Mouse (Mus musculus) hindbrain, postnatal 0 days (tissue): ENCODE measurements at regions not wholly inside any gene's neighbourhood (a gene's known extent, or its start where the extent isn't known, plus 50 kb on each side); places are given as distances from the start of the nearest gene placed in this dataset.
A peak's percentile ranks its signal among the peaks of the same experiment; 100 is the strongest.

Experiments used
- ATAC-seq: fragments of 200-750 bp; cut with Nextera tagmentation; 2 replicates; pipeline ENCODE4 v1.8.0; 2017; ENCODE audit warnings: mild to moderate bottlenecking, moderate TSS enrichment, moderate library complexity
- DNase-seq: peaks from one replicate; pipeline ENCODE4 v3.0.0-alpha.2; 2015; ENCODE audit warnings: low spot score
- H3K27ac ChIP-seq: fragments of 300-500 bp; sonication (generic); 2 replicates; pipeline ENCODE4 v1.5.1; 2014; ENCODE audit warnings: mild to moderate bottlenecking
- H3K27me3 ChIP-seq: fragments of 300-500 bp; sonication (generic); 2 replicates; pipeline ENCODE4 v1.6.1; 2014; ENCODE audit warnings: low read length, mixed read lengths; ENCODE audit not compliant: insufficient read depth
- H3K36me3 ChIP-seq: fragments of 300-500 bp; sonication (generic); 2 replicates; pipeline ENCODE4 v1.6.1; 2014; ENCODE audit warnings: low read length, mixed read lengths; ENCODE audit not compliant: insufficient read depth
- H3K4me1 ChIP-seq: fragments of 300-500 bp; sonication (generic); 2 replicates; pipeline ENCODE4 v1.6.1; 2014; ENCODE audit warnings: antibody characterized with exemption, low read length, mixed read lengths; ENCODE audit not compliant: insufficient read depth
- H3K4me2 ChIP-seq: fragments of 300-500 bp; sonication (generic); 2 replicates; pipeline ENCODE4 v1.6.1; 2014; ENCODE audit warnings: low read depth, mild to moderate bottlenecking, low read length, moderate library complexity, mixed read lengths
- H3K4me3 ChIP-seq: fragments of 300-500 bp; sonication (generic); 2 replicates; pipeline ENCODE4 v1.5.1; 2014; ENCODE audit warnings: low read length
- H3K9ac ChIP-seq: fragments of 300-500 bp; sonication (generic); replicated peaks from 2 replicates; pipeline ENCODE4 v1.6.1; 2014; ENCODE audit warnings: mild to moderate bottlenecking, low read length, moderate library complexity, mixed read lengths
- H3K9me3 ChIP-seq: fragments of 300-500 bp; sonication (generic); 2 replicates; pipeline ENCODE4 v1.6.1; 2016; ENCODE audit warnings: low read length, mixed read lengths
- CTCF ChIP-seq: IDR thresholded peaks from 2 replicates; pipeline ENCODE4 v1.5.1; 2016; ENCODE audit warnings: antibody characterized with exemption, control low read depth, low read depth
- WGBS: fragments of 180-500 bp; shearing (Covaris S2); extraction: QIAGEN DNeasy Blood & Tissue Kit; methylation state at CpG from one replicate; pipeline ENCODE4 v1.1.7; 2014; 5-methylcytosine and 5-hydroxymethylcytosine counted together

DNA sequence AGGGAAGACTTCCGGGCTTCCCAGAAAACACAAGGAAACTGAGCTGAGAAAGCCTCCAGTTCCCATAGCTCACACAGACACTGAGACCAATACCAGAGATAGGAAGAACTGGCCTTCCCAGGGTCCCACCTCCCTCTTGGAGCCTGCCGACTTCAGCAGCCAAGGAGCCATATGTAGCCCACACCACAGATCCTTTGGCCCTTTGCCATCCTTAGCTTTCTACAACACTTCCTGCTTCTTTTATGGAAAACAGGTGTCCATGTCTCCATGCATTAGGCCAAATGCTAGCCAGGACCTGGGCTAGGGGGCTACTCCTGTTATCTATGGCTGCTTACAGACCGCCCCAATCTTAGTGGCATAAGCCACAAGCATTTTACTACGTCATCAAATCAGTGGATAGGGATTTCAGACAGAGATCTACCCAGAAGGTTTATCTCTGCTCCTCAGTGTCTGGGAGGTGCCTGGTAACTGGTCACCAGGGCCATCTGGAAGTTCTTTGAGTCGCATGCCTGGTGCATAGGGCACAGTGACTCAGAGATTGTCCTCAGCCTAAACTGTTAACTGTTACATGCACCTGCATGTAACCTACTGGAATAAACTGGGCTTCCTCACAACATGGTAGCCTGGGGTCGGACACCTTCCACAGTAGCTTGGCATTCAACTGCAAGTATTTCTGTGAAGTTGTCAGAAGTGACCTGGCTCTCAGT, 378.4 kb downstream of the H2al1j start:
- Histone ChIP-seq H3K4me1 (no peaks in the 10 kb centered on the region), H3K4me3 (no peak overlapping the region), H3K36me3 (no peaks in the 10 kb centered on the region), H3K9me3 (no peaks in the 10 kb centered on the region), H3K27me3 (no peaks in the 10 kb centered on the region), H3K4me2 (no peak overlapping the region), H3K27ac (no peak overlapping the region), H3K9ac (no peak overlapping the region)
- 84% methylated on average over 6 of the region's 6 CpGs for WGBS
- DNase-seq (no peak), ATAC-seq (no peak)
- no peak for TF ChIP-seq CTCF

DNA sequence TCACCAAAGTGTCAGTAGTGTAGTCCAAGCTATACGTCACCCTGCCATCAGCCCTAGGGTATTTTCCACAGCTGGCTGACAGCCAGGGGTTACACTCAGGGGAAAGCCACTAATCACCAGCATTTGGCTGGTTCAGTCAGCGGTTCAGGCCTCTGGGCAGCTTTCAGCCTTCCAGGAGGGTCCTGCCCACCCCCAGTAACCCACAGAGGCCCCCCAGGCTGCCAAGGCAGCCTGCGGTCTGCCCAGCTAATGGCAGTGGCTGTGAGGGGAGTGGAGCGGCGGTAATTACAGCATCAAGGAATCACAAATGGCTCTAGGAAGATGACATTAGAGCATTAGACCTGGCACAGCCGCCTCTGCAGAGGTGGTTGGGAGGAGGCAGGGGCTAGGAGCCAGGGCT, 379.7 kb downstream of the H2al1j start:
- WGBS, result 62% methylated on average over 6 of the region's 6 CpGs
- no peaks in the 10 kb centered on the region for H3K27me3 ChIP-seq
- DNase-seq (no peak), ATAC-seq (no peak)
- H3K36me3 ChIP-seq, result no peaks in the 10 kb centered on the region
- no peak overlapping the region for H3K27ac ChIP-seq
- H3K4me1 ChIP-seq, result no peaks in the 10 kb centered on the region
- TF ChIP-seq CTCF, result no peak
- no peaks in the 10 kb centered on the region for H3K9me3 ChIP-seq
- H3K9ac ChIP-seq, result no peak overlapping the region
- no peak overlapping the region for H3K4me2 ChIP-seq
- H3K4me3 ChIP-seq, result no peak overlapping the region

DNA sequence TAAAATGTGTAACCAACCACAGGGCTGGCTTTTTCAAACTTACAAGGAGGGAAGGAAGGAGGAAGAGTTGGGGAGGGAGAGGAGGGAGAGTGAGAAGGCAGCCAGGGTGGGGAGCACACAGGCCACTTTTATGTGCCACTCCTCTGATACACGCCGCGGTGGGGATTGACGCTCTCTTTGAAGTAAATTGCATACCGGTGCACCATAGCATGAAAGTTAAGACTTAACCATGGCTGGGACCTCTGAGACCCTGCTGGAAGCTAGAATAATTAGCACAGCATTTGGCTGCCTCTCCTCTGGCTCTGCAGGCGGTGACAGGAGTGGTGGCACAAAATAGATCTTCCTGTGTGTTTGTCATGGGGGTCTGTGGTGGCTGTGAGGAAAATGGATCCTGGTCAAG, 380.7 kb downstream of the H2al1j start:
- no peak for TF ChIP-seq CTCF
- no peak overlapping the region for H3K4me2 ChIP-seq
- ATAC-seq, result no peak

DNA sequence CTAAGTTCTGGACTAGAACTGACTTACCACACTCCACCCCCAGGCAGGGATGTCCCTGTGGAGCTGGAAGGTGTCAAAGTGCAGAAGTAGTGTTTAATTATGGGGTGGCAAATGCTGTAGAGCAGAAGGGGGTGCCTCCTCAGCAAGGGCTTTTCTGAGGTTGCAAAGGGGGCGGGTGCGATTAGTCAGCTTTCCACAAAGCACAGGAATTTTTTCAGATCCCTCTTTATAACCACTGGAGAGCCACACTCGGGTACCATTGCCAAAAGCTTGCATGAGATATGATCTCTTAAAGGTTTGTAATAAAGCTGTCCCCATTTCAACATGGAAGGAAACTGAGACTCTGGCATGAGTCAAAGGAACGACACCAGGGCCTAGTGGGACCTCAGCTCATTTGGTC, 381.7 kb downstream of the H2al1j start:
- H3K9ac ChIP-seq, result no peak overlapping the region
- no peak for DNase-seq
- no peak overlapping the region for H3K27ac ChIP-seq
- no peak for TF ChIP-seq CTCF
- no peaks in the 10 kb centered on the region for H3K27me3 ChIP-seq
- no peak for ATAC-seq
- H3K4me2 ChIP-seq, result no peak overlapping the region
- WGBS, result 83% methylated on average over 4 of the region's 4 CpGs
- H3K9me3 ChIP-seq, result no peaks in the 10 kb centered on the region
- H3K36me3 ChIP-seq, result no peaks in the 10 kb centered on the region
- no peaks in the 10 kb centered on the region for H3K4me1 ChIP-seq
- H3K4me3 ChIP-seq, result no peak overlapping the region

More for the DNA sequence above, 380.7 kb downstream of the H2al1j start:
- Histone ChIP-seq H3K36me3 (no peaks in the 10 kb centered on the region), H3K27ac (no peak overlapping the region), H3K4me1 (no peaks in the 10 kb centered on the region), H3K27me3 (no peaks in the 10 kb centered on the region), H3K9me3 (no peaks in the 10 kb centered on the region), H3K9ac (no peak overlapping the region), H3K4me3 (no peak overlapping the region)
- DNase-seq, result no peak
- 37% methylated on average over 6 of the region's 6 CpGs for WGBS

DNA sequence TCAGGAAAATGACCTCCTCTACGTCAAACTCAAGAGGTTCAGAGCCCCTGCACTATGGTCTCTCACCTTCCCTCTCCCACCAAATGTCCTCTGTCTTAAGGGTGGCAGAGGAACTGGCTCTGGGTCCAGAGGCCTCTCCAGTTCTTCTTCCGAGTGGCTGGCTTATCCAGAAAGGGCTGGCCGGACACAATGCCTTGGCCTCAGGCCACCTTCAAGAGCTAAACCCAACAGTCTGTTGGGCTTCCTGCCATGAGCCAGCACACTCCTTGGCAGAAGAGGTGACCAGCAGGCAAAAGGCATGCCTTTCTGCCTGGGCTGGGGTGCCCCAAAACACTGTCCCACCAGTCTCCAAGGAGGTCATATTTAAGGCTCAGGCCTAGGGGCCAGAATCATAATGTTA, 385.8 kb downstream of the H2al1j start:
- Histone ChIP-seq H3K27ac (no peak overlapping the region), H3K9me3 (no peaks in the 10 kb centered on the region), H3K4me2 (no peak overlapping the region), H3K4me3 (no peak overlapping the region), H3K36me3 (no peaks in the 10 kb centered on the region), H3K4me1 (no peaks in the 10 kb centered on the region), H3K27me3 (no peaks in the 10 kb centered on the region), H3K9ac (no peak overlapping the region)
- DNase-seq (peak; percentile 46), ATAC-seq (no peak)
- TF ChIP-seq CTCF, result no peak
- 83% methylated on average over 3 of the region's 3 CpGs for WGBS

DNA sequence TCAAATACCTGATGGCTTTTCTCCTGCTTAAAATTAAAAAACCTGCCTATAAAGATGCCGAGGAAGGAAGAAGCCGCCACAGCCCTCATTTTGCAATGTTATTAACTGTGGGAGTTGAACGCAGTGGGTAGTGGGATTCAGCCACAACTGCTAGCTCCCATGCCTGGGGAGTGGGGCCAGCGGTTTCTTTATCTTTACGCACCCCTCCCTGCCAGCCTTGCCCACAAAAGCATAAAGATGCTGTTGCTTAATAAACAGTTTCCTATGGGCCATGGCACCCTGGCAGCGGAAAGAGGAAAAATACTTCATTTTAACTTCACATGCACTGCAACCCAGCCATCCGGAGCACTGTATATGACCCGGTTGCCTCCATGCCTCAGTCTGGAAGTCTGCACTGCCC, 389.2 kb downstream of the H2al1j start:
- Histone ChIP-seq H3K9ac (no peak overlapping the region), H3K4me2 (no peak overlapping the region), H3K27me3 (no peaks in the 10 kb centered on the region), H3K4me1 (no peaks in the 10 kb centered on the region), H3K36me3 (no peaks in the 10 kb centered on the region), H3K4me3 (no peak overlapping the region), H3K9me3 (no peaks in the 10 kb centered on the region), H3K27ac (no peak overlapping the region)
- TF ChIP-seq CTCF, result no peak
- 70% methylated on average over 8 of the region's 8 CpGs for WGBS
- ATAC-seq, result no peak
- no peak for DNase-seq

DNA sequence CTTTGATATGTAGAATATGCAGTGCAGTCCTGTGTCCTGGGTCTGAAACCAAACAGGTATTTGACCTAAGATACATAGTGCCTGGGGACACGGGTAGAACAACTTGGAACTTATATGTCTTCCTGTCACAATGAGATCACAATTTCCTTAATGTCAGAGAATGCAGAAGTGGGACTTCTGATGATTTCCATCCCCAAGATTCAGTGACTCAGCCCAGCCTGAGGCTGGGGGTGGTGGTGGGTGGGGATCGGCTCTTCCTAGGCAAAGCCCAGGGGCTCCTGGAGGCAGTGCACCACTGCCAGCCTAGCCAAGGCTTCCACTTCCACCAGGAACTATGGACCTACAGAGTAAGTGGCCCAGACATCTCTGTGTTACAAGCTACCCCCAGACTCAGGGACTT, 391.2 kb downstream of the H2al1j start:
- no peak for DNase-seq
- Histone ChIP-seq H3K4me1 (no peaks in the 10 kb centered on the region), H3K27ac (no peak overlapping the region), H3K9ac (no peak overlapping the region), H3K4me2 (no peak overlapping the region), H3K9me3 (no peaks in the 10 kb centered on the region), H3K27me3 (no peaks in the 10 kb centered on the region), H3K4me3 (no peak overlapping the region), H3K36me3 (no peaks in the 10 kb centered on the region)
- ATAC-seq, result no peak
- 90% methylated on average over 2 of the region's 2 CpGs for WGBS
- no peak for TF ChIP-seq CTCF
